Mouse (Mus musculus) stomach, postnatal 0 days (tissue): ENCODE data around the gene Gdf2.

Experiments
- CTCF ChIP-seq: IDR thresholded peaks from 2 replicates; pipeline ENCODE4 v1.5.1; 2016; ENCODE audit warnings: antibody characterized with exemption, low read depth, mild to moderate bottlenecking, moderate library complexity
- EP300 ChIP-seq: optimal IDR thresholded peaks from 2 replicates; pipeline ENCODE3; 2016; ENCODE audit warnings: antibody characterized with exemption

- TF ChIP-seq CTCF (peak; percentile 89), EP300 (no peak)
These were observed 1.7 kb upstream of the Gdf2 start for GRCm38 (mm10) chr14:33939117-33939516.
